Mouse (Mus musculus): ENCODE results near the gene Scarf1. TPM values are rescaled to one million over a fixed set of nuclear protein-coding genes. Genes with fewer than 3 reads are reported as not detected.

The Scarf1 gene
- polyA plus RNA-seq, 1 experiment from 2014 or later = 3.3 TPM

- no peak overlapping the region for H3K4me2 ChIP-seq
- H3K9ac ChIP-seq = no peak overlapping the region
- WGBS = 83% methylated on average over 14 of the region's 14 CpGs
- no peak for ATAC-seq
- 0 out of 2 replicates have a peak, but pooled peaks cover 3% of the 10 kb centered on the region for H3K9me3 ChIP-seq (replicated peaks)
- H3K4me3 ChIP-seq = no peak overlapping the region
- H3K27me3 ChIP-seq = no peaks in the 10 kb centered on the region
- H3K27ac ChIP-seq = no peak overlapping the region
- H3K36me3 ChIP-seq (ENCODE audit: poor library complexity, severe bottlenecking) = peaks cover 37% of the 10 kb centered on the region
- H3K4me1 ChIP-seq = no peaks in the 10 kb centered on the region
These were observed 47.4 kb downstream of the Scarf1 start for GRCm38 (mm10) chr11:75560530-75561409.

GRCm38 (mm10) chr11:75561410-75561791, 48.1 kb downstream of the Scarf1 start:
- Histone ChIP-seq H3K27ac (no peak overlapping the region), H3K9ac (no peak overlapping the region), H3K9me3 (replicated peaks) (0 out of 2 replicates have a peak, but pooled peaks cover 3% of the 10 kb centered on the region), H3K4me1 (no peaks in the 10 kb centered on the region), H3K4me2 (no peak overlapping the region), H3K4me3 (no peak overlapping the region), H3K27me3 (no peaks in the 10 kb centered on the region), H3K36me3 (ENCODE audit: poor library complexity, severe bottlenecking) (peaks cover 39% of the 10 kb centered on the region)
- ATAC-seq = no peak
- WGBS = 90% methylated on average over 5 of the region's 5 CpGs

- no peak overlapping the region for H3K9ac ChIP-seq
- no peak overlapping the region for H3K4me2 ChIP-seq
- H3K36me3 ChIP-seq (ENCODE audit: poor library complexity, severe bottlenecking) = peaks cover 37% of the 10 kb centered on the region
- no peak for ATAC-seq
- H3K27ac ChIP-seq = no peak overlapping the region
- 84% methylated on average over 8 of the region's 8 CpGs for WGBS
- no peaks in the 10 kb centered on the region for H3K27me3 ChIP-seq
- 0 out of 2 replicates have a peak, but pooled peaks cover 3% of the 10 kb centered on the region for H3K9me3 ChIP-seq (replicated peaks)
- no peaks in the 10 kb centered on the region for H3K4me1 ChIP-seq
- no peak overlapping the region for H3K4me3 ChIP-seq
These were observed 49.5 kb downstream of the Scarf1 start for GRCm38 (mm10) chr11:75562840-75563239.

- H3K4me2 ChIP-seq = no peak overlapping the region
- WGBS = 76% methylated on average over 18 of the region's 18 CpGs
- peaks cover 44% of the 10 kb centered on the region for H3K36me3 ChIP-seq (ENCODE audit: poor library complexity, severe bottlenecking)
- no peak for ATAC-seq
- no peak overlapping the region for H3K4me3 ChIP-seq
- H3K27ac ChIP-seq = no peak overlapping the region
- H3K27me3 ChIP-seq = no peaks in the 10 kb centered on the region
- no peak overlapping the region for H3K9ac ChIP-seq
- no peaks in the 10 kb centered on the region for H3K4me1 ChIP-seq
- no peaks in the 10 kb centered on the region for H3K9me3 ChIP-seq (replicated peaks)
These were observed 50.7 kb downstream of the Scarf1 start for GRCm38 (mm10) chr11:75563851-75564548.

- Histone ChIP-seq H3K4me1 (no peaks in the 10 kb centered on the region), H3K4me2 (no peak overlapping the region), H3K4me3 (no peak overlapping the region), H3K27me3 (no peaks in the 10 kb centered on the region), H3K9ac (no peak overlapping the region), H3K27ac (no peak overlapping the region), H3K9me3 (replicated peaks) (no peaks in the 10 kb centered on the region), H3K36me3 (ENCODE audit: poor library complexity, severe bottlenecking) (peaks cover 60% of the 10 kb centered on the region)
- 89% methylated on average over 2 of the region's 2 CpGs for WGBS
- no peak for ATAC-seq
These were observed 52.5 kb downstream of the Scarf1 start for GRCm38 (mm10) chr11:75565849-75566248.

GRCm38 (mm10) chr11:75566276-75567196, 53.2 kb downstream of the Scarf1 start:
- no peak for ATAC-seq
- Histone ChIP-seq H3K4me2 (no peak overlapping the region), H3K4me3 (no peak overlapping the region), H3K36me3 (ENCODE audit: poor library complexity, severe bottlenecking) (peaks cover 55% of the 10 kb centered on the region), H3K4me1 (0 out of 2 replicates have a peak, but pooled peaks cover under 1% of the 10 kb centered on the region), H3K27me3 (no peaks in the 10 kb centered on the region), H3K9me3 (replicated peaks) (no peaks in the 10 kb centered on the region), H3K27ac (no peak overlapping the region), H3K9ac (no peak overlapping the region)
- 82% methylated on average over 13 of the region's 13 CpGs for WGBS

- Histone ChIP-seq H3K27me3 (no peaks in the 10 kb centered on the region), H3K36me3 (ENCODE audit: poor library complexity, severe bottlenecking) (peaks cover 51% of the 10 kb centered on the region), H3K4me2 (no peak overlapping the region), H3K27ac (no peak overlapping the region), H3K4me3 (no peak overlapping the region), H3K4me1 (peaks cover 8% of the 10 kb centered on the region), H3K9ac (no peak overlapping the region), H3K9me3 (replicated peaks) (no peaks in the 10 kb centered on the region)
- no peak for ATAC-seq
- 63% methylated on average over 9 of the region's 9 CpGs for WGBS
These were observed 54.2 kb downstream of the Scarf1 start for GRCm38 (mm10) chr11:75567346-75568114.

GRCm38 (mm10) chr11:75568115-75568511, 54.8 kb downstream of the Scarf1 start:
- Histone ChIP-seq H3K27ac (no peak overlapping the region), H3K4me3 (no peak overlapping the region), H3K36me3 (ENCODE audit: poor library complexity, severe bottlenecking) (peaks cover 46% of the 10 kb centered on the region), H3K4me1 (peaks cover 14% of the 10 kb centered on the region), H3K27me3 (no peaks in the 10 kb centered on the region), H3K4me2 (no peak overlapping the region), H3K9me3 (replicated peaks) (no peaks in the 10 kb centered on the region), H3K9ac (no peak overlapping the region)
- ATAC-seq = no peak
- WGBS = 87% methylated on average over 6 of the region's 6 CpGs

GRCm38 (mm10) chr11:75568962-75569361, 55.6 kb downstream of the Scarf1 start:
- Histone ChIP-seq H3K4me3 (no peak overlapping the region), H3K9ac (no peak overlapping the region), H3K27me3 (no peaks in the 10 kb centered on the region), H3K4me1 (peaks cover 17% of the 10 kb centered on the region), H3K36me3 (ENCODE audit: poor library complexity, severe bottlenecking) (peaks cover 37% of the 10 kb centered on the region), H3K4me2 (no peak overlapping the region), H3K9me3 (replicated peaks) (no peaks in the 10 kb centered on the region), H3K27ac (no peak overlapping the region)
- no peak for ATAC-seq
- WGBS = 91% methylated on average over 12 of the region's 12 CpGs

GRCm38 (mm10) chr11:75570375-75571125, 57.2 kb downstream of the Scarf1 start:
- 88% methylated on average over 17 of the region's 17 CpGs for WGBS
- ATAC-seq = no peak
- H3K9ac ChIP-seq = no peak overlapping the region
- H3K4me2 ChIP-seq = no peak overlapping the region
- no peaks in the 10 kb centered on the region for H3K27me3 ChIP-seq
- H3K9me3 ChIP-seq (replicated peaks) = no peaks in the 10 kb centered on the region
- H3K36me3 ChIP-seq (ENCODE audit: poor library complexity, severe bottlenecking) = peaks cover 37% of the 10 kb centered on the region
- no peak overlapping the region for H3K27ac ChIP-seq
- no peak overlapping the region for H3K4me3 ChIP-seq
- peaks cover 17% of the 10 kb centered on the region for H3K4me1 ChIP-seq
